Mouse (Mus musculus): ENCODE measurements around the gene Hist1h2bp. TPM values are rescaled to one million over a fixed set of nuclear protein-coding genes. Genes with fewer than 3 reads are reported as not detected.
"Not testable (repeated sequence)": the region's sequence is repeated elsewhere in the genome, so short reads cannot be mapped to it uniquely, and the experiment has no call there.

Hist1h2bp gene
- polyA plus RNA-seq (2014; fragmentation: Nextera tagmentation; extraction: Ambion mirVana): 2.2 and 2.9 TPM in 2 replicates

DNA sequence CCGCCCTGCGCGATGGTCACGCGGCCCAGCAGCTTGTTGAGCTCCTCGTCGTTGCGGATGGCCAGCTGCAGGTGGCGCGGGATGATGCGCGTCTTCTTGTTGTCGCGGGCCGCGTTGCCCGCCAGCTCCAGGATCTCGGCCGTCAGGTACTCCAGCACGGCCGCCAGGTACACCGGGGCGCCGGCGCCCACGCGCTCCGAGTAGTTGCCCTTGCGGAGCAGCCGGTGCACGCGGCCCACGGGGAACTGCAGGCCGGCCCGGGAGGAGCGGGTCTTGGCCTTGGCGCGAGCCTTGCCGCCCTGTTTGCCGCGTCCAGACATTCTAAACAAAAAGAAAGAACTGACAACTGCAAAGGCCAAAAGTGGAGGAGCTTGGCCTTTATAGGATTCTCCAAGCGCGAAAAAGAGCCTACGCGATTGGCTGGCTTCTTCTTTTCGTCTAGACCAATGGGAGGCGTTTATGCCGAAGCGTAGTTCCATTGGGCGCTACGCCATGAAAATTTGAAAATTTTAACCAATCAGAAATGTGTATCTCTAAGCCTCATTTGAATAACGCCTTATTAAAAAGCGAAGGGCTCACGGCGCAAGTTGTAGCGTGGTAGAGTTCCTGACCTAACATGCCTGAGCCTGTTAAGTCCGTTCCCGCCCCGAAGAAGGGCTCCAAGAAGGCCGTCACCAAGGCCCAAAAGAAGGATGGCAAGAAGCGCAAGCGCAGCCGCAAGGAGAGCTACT lies at the start of gene Hist1h2bp, which contains the start of gene Hist1h2an:
Gene Hist1h2bp, plus strand, starts transcription at position 563 of the 731 bp plus-strand sequence.
Gene Hist1h2an, minus strand, starts transcription at position 320 of the 731 bp plus-strand sequence.
- H3K36me3 ChIP-seq (ENCODE audit: control insufficient read depth, insufficient read depth, low read length); H3K27me3 ChIP-seq (ENCODE audit: control insufficient read depth, insufficient read depth, low read length); H3K9me3 ChIP-seq (ENCODE audit: control insufficient read depth, low read length); H3K4me1 ChIP-seq (replicated peaks; ENCODE audit: control insufficient read depth, insufficient read depth, low read length): not testable (repeated sequence)
- DNase-seq (ENCODE audit: low spot score) (peak; percentile 91), ATAC-seq (ENCODE audit: low FRiP score) (peak; percentile 96)
- Histone ChIP-seq H3K4me3 (ENCODE audit: low read depth, low read length) (peak within 1 kb of the TSS; percentile 30), H3K27ac (ENCODE audit: low read depth, low read length) (peak within 1 kb of the TSS; percentile 84), H3K9ac (ENCODE audit: low read depth, low read length) (peak within 1 kb of the TSS; percentile 53), H3K4me2 (replicated peaks; ENCODE audit: low read depth, low read length) (peak within 1 kb of the TSS; percentile 45)
- under 1% methylated on average over 36 of the region's 63 CpGs for WGBS

GRCm38 (mm10) chr13:21745006-21745405 lies 42.3 kb upstream of the Hist1h2bp start:
- no peak overlapping the region for H3K27ac ChIP-seq (ENCODE audit: low read depth, low read length)
- no peaks in the 10 kb centered on the region for H3K27me3 ChIP-seq (ENCODE audit: control insufficient read depth, insufficient read depth, low read length)
- no peaks in the 10 kb centered on the region for H3K36me3 ChIP-seq (ENCODE audit: control insufficient read depth, insufficient read depth, low read length)
- no peaks in the 10 kb centered on the region; the same call in 1 of the 2 replicates for H3K4me1 ChIP-seq (replicated peaks; ENCODE audit: control insufficient read depth, insufficient read depth, low read length)
- no peak for DNase-seq (ENCODE audit: low spot score)
- H3K4me3 ChIP-seq (ENCODE audit: low read depth, low read length): no peak overlapping the region
- H3K9ac ChIP-seq (ENCODE audit: low read depth, low read length): no peak overlapping the region
- no peaks in the 10 kb centered on the region for H3K9me3 ChIP-seq (ENCODE audit: control insufficient read depth, low read length)
- 93% methylated on average over 1 of the region's 1 CpGs for WGBS
- no peak overlapping the region for H3K4me2 ChIP-seq (replicated peaks; ENCODE audit: low read depth, low read length)
- ATAC-seq (ENCODE audit: low FRiP score): no peak

DNA sequence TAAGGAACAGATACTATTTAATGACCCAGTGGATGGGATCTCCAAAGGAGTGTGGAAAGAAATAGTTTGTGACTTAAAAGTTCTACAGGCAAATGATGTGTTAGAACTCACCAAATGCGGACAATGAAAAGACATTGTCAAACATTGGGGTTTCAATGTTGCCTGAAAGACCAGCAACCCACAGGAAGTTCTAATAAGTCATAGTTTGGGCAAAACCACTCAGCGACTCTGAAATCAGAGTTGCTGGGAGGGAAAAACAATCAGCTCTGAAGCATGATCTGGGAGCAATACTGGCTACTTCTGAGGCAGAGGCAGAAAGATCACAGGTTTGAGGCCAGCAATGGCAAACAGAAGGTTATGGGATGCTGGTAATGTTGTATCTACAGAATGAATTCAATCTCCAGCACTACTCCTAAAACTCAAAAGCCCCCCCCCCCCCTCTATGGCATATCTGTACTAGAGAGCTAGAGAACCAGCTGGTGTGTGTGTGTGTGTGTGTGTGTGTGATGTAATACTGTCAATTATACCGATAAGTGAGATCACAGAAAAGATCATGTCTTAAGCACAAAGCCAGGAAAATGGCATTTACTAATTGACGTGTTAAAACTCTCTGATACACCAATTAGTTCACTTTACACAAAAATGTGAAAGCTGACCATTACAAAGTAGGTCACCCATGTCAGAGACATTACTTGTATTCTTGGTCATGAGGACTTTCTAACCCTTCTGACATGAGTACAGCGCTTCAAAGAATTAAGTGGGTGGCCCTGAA lies 37.7 kb upstream of the Hist1h2bp start:
- no peaks in the 10 kb centered on the region for H3K36me3 ChIP-seq (ENCODE audit: control insufficient read depth, insufficient read depth, low read length)
- H3K4me1 ChIP-seq (replicated peaks; ENCODE audit: control insufficient read depth, insufficient read depth, low read length): no peaks in the 10 kb centered on the region; the same call in 1 of the 2 replicates
- no peak for ATAC-seq (ENCODE audit: low FRiP score)
- H3K9me3 ChIP-seq (ENCODE audit: control insufficient read depth, low read length): no peaks in the 10 kb centered on the region
- peak overlapping the region; percentile 64 for H3K9ac ChIP-seq (ENCODE audit: low read depth, low read length)
- DNase-seq (ENCODE audit: low spot score): peak; percentile 59
- peak overlapping the region; percentile 93 for H3K27ac ChIP-seq (ENCODE audit: low read depth, low read length)
- peak overlapping the region; percentile 56 for H3K4me3 ChIP-seq (ENCODE audit: low read depth, low read length)
- H3K4me2 ChIP-seq (replicated peaks; ENCODE audit: low read depth, low read length): peak overlapping the region; percentile 72
- no peaks in the 10 kb centered on the region for H3K27me3 ChIP-seq (ENCODE audit: control insufficient read depth, insufficient read depth, low read length)
- 8% methylated on average over 5 of the region's 5 CpGs for WGBS

GRCm38 (mm10) chr13:21750159-21751017 lies 36.9 kb upstream of the Hist1h2bp start, which contains the start of gene Hist1h4k:
Gene Hist1h4k, minus strand, starts transcription at chr13:21750505.
- H3K4me1 ChIP-seq (replicated peaks; ENCODE audit: control insufficient read depth, insufficient read depth, low read length): not testable (repeated sequence)

GRCm38 (mm10) chr13:21751417-21751816 lies 35.8 kb upstream of the Hist1h2bp start:
- Histone ChIP-seq H3K27me3 (ENCODE audit: control insufficient read depth, insufficient read depth, low read length) (no peaks in the 10 kb centered on the region), H3K9me3 (ENCODE audit: control insufficient read depth, low read length) (no peaks in the 10 kb centered on the region), H3K4me1 (replicated peaks; ENCODE audit: control insufficient read depth, insufficient read depth, low read length) (no peaks in the 10 kb centered on the region; the same call in 1 of the 2 replicates), H3K9ac (ENCODE audit: low read depth, low read length) (no peak overlapping the region), H3K27ac (ENCODE audit: low read depth, low read length) (0 out of 2 replicates have a peak overlapping the region, but pooled peaks have one; percentile 59), H3K4me3 (ENCODE audit: low read depth, low read length) (no peak overlapping the region), H3K36me3 (ENCODE audit: control insufficient read depth, insufficient read depth, low read length) (no peaks in the 10 kb centered on the region), H3K4me2 (replicated peaks; ENCODE audit: low read depth, low read length) (no peak overlapping the region)
- DNase-seq (ENCODE audit: low spot score) (no peak), ATAC-seq (ENCODE audit: low FRiP score) (no peak)

More at GRCm38 (mm10) chr13:21750159-21751017, 36.9 kb upstream of the Hist1h2bp start, which contains the start of gene Hist1h4k:
- peak within 1 kb of the TSS; percentile 64 for H3K9ac ChIP-seq (ENCODE audit: low read depth, low read length)
- H3K4me3 ChIP-seq (ENCODE audit: low read depth, low read length): peak within 1 kb of the TSS; percentile 56
- not testable (repeated sequence) for H3K36me3 ChIP-seq (ENCODE audit: control insufficient read depth, insufficient read depth, low read length); H3K27me3 ChIP-seq (ENCODE audit: control insufficient read depth, insufficient read depth, low read length); H3K9me3 ChIP-seq (ENCODE audit: control insufficient read depth, low read length)
- DNase-seq (ENCODE audit: low spot score) (peak; percentile 97), ATAC-seq (ENCODE audit: low FRiP score) (peak; percentile 85)
- under 1% methylated on average over 46 of the region's 56 CpGs for WGBS
- H3K4me2 ChIP-seq (replicated peaks; ENCODE audit: low read depth, low read length): peak within 1 kb of the TSS; percentile 72
- H3K27ac ChIP-seq (ENCODE audit: low read depth, low read length): peak within 1 kb of the TSS; percentile 93

- Histone ChIP-seq H3K9ac (ENCODE audit: low read depth, low read length) (no peak overlapping the region), H3K4me3 (ENCODE audit: low read depth, low read length) (no peak overlapping the region), H3K4me1 (replicated peaks; ENCODE audit: control insufficient read depth, insufficient read depth, low read length) (no peaks in the 10 kb centered on the region; the same call in 1 of the 2 replicates), H3K4me2 (replicated peaks; ENCODE audit: low read depth, low read length) (no peak overlapping the region), H3K27me3 (ENCODE audit: control insufficient read depth, insufficient read depth, low read length) (no peaks in the 10 kb centered on the region), H3K36me3 (ENCODE audit: control insufficient read depth, insufficient read depth, low read length) (no peaks in the 10 kb centered on the region), H3K9me3 (ENCODE audit: control insufficient read depth, low read length) (no peaks in the 10 kb centered on the region), H3K27ac (ENCODE audit: low read depth, low read length) (peak overlapping the region; percentile 59)
- ATAC-seq (ENCODE audit: low FRiP score) (no peak), DNase-seq (ENCODE audit: low spot score) (no peak)
- 75% methylated on average over 3 of the region's 3 CpGs for WGBS
These were observed 35.4 kb upstream of the Hist1h2bp start for GRCm38 (mm10) chr13:21751827-21752226.

DNA sequence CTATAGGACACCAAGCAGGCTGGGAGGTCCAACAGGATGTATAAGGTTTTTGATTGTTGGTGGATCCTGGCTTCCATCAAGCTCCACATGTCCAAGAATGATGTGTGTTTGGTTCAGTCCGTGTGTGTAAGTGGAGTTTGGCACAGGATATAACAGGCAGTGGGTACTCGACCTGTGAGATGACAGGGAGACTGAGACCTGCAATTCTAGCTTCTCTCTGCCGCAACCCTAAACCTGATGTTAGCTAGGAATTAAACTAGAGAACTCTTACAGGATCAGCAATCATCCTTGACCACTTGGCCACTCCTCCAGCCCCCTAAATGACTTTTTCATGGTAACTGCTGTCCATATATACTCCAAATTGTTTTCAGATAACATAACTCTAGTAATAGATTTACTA lies 34.9 kb upstream of the Hist1h2bp start:
- no peaks in the 10 kb centered on the region for H3K27me3 ChIP-seq (ENCODE audit: control insufficient read depth, insufficient read depth, low read length)
- DNase-seq (ENCODE audit: low spot score) (peak; percentile 38), ATAC-seq (ENCODE audit: low FRiP score) (no peak)
- WGBS: 49% methylated on average over 3 of the region's 3 CpGs
- no peak overlapping the region for H3K4me3 ChIP-seq (ENCODE audit: low read depth, low read length)
- no peaks in the 10 kb centered on the region; the same call in 1 of the 2 replicates for H3K4me1 ChIP-seq (replicated peaks; ENCODE audit: control insufficient read depth, insufficient read depth, low read length)
- no peak overlapping the region for H3K4me2 ChIP-seq (replicated peaks; ENCODE audit: low read depth, low read length)
- H3K27ac ChIP-seq (ENCODE audit: low read depth, low read length): peak overlapping the region; percentile 59; the same call in 1 of the 2 replicates
- H3K9ac ChIP-seq (ENCODE audit: low read depth, low read length): no peak overlapping the region
- no peaks in the 10 kb centered on the region for H3K36me3 ChIP-seq (ENCODE audit: control insufficient read depth, insufficient read depth, low read length)
- no peaks in the 10 kb centered on the region for H3K9me3 ChIP-seq (ENCODE audit: control insufficient read depth, low read length)

- DNase-seq (ENCODE audit: low spot score) (peak; percentile 54), ATAC-seq (ENCODE audit: low FRiP score) (no peak)
- Histone ChIP-seq H3K9me3 (ENCODE audit: control insufficient read depth, low read length) (no peaks in the 10 kb centered on the region), H3K4me1 (replicated peaks; ENCODE audit: control insufficient read depth, insufficient read depth, low read length) (no peaks in the 10 kb centered on the region), H3K27me3 (ENCODE audit: control insufficient read depth, insufficient read depth, low read length) (no peaks in the 10 kb centered on the region), H3K9ac (ENCODE audit: low read depth, low read length) (peak overlapping the region; percentile 49), H3K36me3 (ENCODE audit: control insufficient read depth, insufficient read depth, low read length) (no peaks in the 10 kb centered on the region), H3K27ac (ENCODE audit: low read depth, low read length) (peak overlapping the region; percentile 84), H3K4me3 (ENCODE audit: low read depth, low read length) (peak overlapping the region; percentile 39), H3K4me2 (replicated peaks; ENCODE audit: low read depth, low read length) (peak overlapping the region; percentile 61)
- whole genome bisulfite sequencing: 3% methylated on average over 10 of the region's 10 CpGs
These were observed 34.2 kb upstream of the Hist1h2bp start for GRCm38 (mm10) chr13:21753051-21753523.

All from hindbrain, embryonic 11.5 days (tissue).